Mouse (Mus musculus): ENCODE measurements around the gene Anapc13. TPM values are rescaled to one million over a fixed set of nuclear protein-coding genes. Genes with fewer than 3 reads are reported as not detected.

Anapc13 gene
- 100 to 1,000 TPM; 232 to 241 TPM for total RNA-seq (2021)
- long read RNA-seq, experiment 1, transcript Anapc13-204 (3 exons, 589 nt): major isoform, 88 of 100 reads
- long read RNA-seq, experiment 1, transcript Anapc13-203 (3 exons, 727 nt): minor isoform, 11 of 100 reads
- long read RNA-seq, experiment 1, partial matches to known transcripts: 1 of 100 reads
- long read RNA-seq, experiment 1, other reads (novel, unspliced or antisense): 0 of 100 reads
- long read RNA-seq, experiment 2, transcript Anapc13-204 (3 exons, 589 nt): major isoform, 59 of 70 reads
- long read RNA-seq, experiment 2, transcript Anapc13-203 (3 exons, 727 nt): minor isoform, 10 of 70 reads
- long read RNA-seq, experiment 2, partial matches to known transcripts: 0 of 70 reads
- long read RNA-seq, experiment 2, other reads (novel, unspliced or antisense): 1 of 70 reads

DNA sequence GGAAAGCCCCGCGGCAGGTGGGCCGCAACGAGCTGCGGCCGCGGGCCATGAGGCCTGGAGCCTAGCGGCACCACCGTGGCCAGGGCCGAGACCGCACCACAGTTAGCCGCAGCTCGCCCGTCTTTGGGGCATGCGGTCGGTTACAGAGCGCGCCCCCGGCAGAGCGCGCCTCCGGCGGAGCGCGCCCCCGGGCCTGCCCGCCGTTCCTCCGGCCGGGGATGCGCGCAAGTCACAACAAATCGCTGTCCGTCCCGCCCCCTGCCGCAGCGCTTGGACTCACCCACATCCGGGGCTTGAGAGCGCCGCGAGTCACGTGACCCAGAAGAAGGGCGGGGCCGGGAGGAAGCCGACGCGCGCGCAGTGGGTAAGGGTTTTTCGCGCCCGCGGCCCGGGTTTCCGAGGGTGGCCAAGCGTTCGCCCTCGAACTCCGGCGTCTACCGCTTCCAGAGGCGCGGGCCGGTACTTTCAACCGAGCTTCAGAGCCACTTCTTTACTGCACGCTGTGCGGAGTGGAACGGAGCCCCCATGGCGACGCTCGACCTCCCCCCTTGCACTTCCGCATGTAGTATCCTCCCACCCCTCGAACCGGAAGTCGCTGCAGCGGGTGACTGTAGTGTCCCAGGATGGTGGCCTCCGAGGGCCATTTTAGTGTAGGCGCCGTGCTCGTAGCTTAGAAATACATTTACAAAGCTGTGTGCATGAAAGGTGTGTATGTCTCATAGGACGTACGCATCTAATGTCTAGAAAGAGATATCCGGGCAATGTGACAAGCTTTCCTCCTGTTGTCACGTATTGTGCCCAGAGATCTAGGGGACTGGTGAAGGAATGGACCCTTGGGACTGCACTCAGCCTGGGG, at the start of gene Anapc13, which contains the start of gene Cep63:
TSS of gene Anapc13 (plus strand) at position 314 of the 856 bp plus-strand sequence.
TSS of gene Cep63 (minus strand) at position 552 of the 856 bp plus-strand sequence.
- DNase-seq (ENCODE audit: low spot score): peak; percentile 97

DNA sequence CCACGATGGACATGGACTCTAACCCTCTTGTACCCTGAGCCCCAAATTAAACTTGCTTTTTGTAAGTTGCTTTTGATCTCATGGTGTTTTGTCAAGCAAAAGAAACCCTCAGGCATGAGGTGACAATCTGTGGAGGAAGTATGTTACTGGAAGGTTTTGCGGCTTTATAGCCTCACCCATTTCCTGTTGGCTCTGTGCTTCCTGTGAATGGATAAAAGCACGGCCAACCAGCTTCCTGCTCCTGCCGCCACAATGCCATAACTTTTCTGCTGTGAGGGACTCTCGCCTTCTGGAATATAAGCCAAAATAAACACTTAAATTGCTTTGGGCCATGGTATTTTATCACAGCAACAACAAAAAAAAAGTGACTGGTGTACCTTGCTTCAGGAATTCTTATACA, 48.6 kb upstream of the Anapc13 start:
- DNase-seq (ENCODE audit: low spot score): no peak

DNA sequence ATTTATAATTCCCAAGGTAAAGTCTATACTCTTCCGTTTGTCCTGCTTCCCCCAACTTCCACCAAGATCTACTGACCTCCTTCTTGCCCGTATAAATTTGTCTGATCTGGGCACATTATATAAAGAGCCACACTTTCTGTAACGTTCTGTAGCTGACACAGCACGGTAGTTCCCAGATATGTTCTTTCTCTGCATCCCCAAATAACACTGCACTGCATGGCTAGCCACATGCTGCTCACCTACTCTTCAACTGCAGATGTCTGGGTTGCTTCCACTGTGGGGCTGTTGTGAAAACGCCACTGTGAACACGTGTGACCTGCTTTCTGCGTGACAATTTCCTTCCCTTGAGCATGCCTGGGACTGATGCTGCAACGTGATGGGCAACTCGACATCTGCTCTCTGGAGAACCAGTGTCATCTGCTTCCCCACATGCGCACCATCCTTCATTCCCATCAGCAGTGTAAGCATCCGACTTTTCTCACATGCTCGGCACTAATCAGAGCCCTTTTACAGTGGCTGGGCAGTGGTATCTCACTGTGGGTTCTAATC, 44.1 kb upstream of the Anapc13 start:
- no peak for DNase-seq (ENCODE audit: low spot score)

DNA sequence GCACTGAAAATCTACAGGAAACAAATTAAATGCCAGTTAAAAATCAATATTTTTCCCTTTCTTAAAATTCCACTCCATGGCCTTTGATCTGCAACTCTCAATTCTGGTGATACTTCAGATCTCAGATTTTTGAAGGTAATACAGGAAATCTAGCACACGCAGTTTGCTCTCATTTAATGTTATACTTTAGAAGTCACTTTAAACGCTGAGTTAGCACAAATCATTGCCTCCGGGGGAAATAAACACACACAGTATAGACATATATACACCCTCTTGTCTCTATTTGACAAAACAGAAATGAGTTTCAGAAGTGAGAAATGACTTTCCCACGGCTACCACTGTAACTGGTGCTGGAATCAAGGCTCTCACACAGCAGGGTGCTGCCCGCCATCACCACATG, 38.7 kb upstream of the Anapc13 start:
- no peak for DNase-seq (ENCODE audit: low spot score)

DNA sequence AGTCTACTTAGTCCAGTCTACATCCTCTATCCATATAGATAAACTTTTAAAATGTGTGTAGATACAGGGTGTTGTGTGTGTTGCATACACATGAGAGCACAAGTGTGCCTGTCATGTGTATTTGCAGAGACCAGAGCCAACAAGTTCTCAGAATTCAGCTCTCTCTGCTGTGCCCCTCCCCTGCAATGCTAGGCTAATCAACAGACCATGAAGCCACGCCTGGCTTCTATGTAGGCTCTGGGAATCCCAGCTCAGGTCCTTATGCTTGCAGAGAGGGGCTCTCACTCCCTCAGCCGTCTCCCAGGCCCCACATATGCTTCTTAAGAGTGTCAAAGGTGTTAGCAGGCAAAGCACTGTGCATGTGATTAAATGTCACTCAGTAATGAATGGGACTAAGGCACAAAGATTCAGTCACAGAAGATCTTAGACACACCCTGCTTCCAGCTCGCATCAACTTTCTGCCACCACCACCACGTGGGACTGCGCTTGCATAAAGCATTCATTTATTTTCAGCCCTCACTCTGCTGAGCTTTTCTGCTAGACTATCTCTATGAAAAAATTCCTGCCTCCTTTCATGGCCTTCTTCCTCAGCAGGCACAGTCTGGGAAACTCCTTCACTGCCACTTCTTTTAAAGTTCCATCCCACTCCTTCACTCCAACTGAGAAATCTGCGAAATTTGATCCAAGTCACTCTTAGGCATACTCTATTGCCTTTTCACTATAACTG, 31.3 kb upstream of the Anapc13 start:
- no peak for DNase-seq (ENCODE audit: low spot score)

DNA sequence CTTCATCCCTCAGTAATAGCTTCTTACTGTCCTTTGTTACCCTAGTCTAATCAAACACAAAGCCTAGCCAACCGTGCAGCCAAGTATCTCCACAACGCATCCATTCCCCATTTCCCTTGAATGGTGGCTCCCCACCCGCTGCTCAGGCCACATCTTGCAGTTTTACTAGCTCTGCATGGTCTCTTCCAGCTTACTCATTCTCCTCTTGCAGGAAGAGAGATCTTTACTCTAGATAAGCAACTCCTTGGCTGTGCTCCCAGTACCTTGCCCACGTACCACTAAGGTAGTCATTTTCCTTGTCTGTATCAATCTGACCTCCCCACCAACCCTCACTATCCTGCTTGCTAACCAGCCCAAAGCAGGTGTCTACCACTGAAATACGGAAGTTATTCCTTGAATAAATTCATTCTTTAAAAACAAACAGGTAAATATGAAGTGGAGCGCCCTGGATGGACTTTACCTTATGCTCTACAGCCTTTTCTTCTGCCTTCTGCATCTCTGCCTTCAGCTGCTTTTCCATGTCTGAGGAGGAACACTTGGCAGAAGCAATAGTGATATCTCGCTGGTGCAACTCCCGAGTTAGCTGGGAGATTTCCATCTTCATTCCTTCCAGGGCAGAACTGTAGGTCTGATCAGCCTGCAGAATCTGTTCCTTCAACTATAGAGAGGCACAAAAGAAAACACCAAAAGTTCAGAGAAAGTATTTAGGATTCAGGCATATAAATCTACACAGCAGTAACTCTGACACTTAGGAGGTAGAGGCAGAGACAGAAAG, 30.2 kb upstream of the Anapc13 start:
- DNase-seq (ENCODE audit: low spot score): no peak

DNA sequence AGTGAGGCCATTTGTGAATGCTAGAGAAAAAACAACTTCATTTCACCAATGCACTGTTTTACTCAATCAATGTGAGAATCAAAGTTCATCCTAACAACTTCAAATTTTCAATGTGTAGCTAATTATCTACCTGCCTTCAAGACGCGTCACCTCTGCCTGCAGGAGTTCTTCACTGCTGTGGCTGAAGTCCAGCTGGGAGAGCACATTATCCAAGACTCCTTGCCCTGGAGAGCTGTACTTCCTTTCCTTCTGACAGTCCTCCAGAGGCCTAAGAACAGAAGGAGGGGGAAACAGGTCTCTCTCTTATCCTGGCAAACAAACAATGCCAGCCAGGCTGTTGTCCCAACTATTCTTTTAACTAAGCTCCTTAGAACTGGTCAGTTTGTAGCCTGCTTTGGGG, 24.9 kb upstream of the Anapc13 start:
- DNase-seq (ENCODE audit: low spot score): no peak

DNA sequence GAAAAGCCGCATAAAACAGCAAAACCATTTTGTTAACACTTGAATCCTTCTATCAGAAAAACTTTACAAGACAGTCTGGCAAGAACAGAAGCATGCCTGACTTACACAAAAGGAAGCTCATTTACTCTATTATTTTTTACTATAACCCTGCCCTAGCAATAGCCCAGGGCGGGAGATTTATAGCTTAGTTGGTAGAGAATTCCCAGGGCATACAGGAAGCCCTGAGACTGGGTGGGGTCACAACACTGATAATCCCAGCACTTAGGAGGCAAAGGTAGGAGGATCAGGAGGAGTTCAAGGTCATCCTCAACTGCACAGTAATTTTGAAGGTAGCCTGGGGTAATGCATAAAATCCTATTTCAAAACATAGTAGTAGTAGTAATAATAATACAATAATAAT, 24.4 kb upstream of the Anapc13 start:
- DNase-seq (ENCODE audit: low spot score): no peak

DNA sequence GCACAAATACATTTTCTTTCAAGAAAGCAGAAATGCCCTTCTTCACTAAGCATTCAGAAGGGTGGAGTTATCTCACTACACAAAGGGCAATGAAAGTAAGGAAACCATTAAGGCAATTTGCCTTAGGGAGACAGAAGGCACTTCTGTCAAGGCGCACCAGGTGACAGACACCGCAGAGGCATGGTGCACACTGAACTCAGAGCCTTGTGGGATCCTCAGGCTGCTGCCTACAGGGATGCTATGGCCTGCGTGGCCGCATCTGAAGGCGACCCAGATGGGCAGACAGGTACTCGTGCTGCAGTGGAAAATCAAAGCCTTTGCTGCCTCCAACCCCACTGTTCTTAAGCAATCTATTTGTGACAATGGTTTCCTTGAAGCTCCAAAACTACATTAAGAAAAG, 20.9 kb upstream of the Anapc13 start:
- DNase-seq (ENCODE audit: low spot score): no peak

DNA sequence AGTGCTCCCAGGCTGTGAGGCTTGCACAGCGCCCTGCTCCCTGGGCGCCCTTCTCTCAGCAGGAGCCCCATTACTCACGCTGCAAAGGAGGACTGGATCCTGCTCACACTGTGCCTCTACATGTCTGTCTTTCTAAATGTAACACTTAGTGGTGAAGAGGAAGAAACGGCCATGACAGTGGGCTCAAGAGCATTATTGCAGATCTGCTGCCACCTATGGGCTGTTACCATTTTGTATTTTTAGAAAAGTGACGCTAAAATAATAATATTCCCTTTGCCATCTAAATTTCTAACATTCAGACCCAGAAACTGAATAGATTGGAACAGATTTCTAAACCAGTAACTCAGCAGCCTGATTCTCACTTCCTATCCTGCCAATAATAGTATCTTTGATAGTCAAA, 18.6 kb upstream of the Anapc13 start:
- no peak for DNase-seq (ENCODE audit: low spot score)

DNA sequence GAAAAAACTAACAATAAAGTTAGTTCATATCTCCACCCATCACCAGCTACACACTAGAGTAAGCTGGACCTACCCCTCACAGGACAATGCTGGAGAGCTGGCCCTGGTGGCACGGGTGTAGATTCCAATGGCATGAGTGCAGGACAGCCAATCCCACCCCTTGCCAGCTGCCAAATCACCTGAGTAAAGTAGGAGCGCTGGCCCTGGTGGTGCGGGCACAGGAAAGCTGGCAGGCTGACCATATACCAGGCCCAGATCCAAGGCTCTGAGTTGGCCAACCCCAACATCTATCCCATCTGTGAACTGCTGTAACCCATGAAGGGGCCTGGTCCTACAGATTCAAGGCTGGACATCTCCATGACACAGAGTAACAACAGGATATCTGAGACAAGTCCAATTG, 16.9 kb upstream of the Anapc13 start:
- no peak for DNase-seq (ENCODE audit: low spot score)

DNA sequence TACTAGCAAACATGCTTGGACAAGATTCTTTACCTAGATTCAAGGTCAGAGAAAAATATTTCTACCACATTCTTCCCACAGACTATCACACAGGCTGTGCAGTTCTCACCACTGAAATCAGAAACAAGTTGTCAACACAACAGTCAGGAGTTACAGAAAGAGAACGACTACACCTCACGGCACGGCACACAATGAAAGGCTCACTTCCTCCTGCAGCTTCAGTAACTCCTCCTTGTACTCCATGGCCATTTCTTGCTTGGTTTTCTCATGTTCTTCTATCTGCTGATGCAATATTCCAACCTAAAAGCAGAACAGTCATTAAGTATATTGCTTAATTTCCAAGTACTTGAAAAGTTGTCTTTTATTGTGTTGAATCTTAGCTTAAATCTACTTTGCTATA, 11.0 kb upstream of the Anapc13 start:
- DNase-seq (ENCODE audit: low spot score): no peak

DNA sequence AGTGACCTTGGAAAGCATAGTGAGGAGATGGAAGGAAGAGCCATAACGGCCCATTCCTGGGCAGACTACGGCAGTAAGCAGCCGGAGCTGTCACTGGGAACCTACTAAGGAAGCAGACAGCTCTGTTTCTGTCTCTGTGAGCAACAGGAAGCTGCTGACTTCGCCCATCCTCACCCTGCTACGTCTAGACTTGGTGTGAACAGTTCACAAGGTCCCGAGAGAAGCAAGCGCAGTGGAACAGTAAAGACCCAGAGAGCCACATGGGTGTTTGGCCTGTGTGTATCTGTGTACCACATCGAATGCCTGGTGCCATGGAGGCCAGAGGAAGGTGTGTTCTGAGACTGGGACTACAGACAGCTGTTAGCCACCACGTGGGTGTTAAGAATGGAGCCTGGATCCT, 9.8 kb upstream of the Anapc13 start:
- no peak for DNase-seq (ENCODE audit: low spot score)

DNA sequence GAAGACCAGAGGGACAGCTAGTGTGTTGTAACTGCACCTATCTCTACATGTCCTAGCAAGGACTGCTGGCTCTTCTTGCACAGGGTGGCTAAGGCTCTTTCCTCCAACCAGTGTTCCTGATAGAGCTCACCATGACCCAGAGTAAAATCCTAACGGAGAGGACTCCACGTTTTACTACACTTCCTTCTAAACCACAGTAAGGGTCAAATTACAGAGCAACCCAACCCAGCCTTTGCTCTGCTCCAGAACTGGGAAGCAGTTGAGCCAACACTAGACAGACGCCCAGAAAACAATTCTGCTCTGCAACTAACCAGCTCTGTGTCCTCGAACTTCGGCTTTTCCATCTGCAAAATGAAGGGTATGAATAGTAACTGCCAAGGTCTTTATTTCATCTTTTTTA, 4.7 kb upstream of the Anapc13 start:
- no peak for DNase-seq (ENCODE audit: low spot score)

DNA sequence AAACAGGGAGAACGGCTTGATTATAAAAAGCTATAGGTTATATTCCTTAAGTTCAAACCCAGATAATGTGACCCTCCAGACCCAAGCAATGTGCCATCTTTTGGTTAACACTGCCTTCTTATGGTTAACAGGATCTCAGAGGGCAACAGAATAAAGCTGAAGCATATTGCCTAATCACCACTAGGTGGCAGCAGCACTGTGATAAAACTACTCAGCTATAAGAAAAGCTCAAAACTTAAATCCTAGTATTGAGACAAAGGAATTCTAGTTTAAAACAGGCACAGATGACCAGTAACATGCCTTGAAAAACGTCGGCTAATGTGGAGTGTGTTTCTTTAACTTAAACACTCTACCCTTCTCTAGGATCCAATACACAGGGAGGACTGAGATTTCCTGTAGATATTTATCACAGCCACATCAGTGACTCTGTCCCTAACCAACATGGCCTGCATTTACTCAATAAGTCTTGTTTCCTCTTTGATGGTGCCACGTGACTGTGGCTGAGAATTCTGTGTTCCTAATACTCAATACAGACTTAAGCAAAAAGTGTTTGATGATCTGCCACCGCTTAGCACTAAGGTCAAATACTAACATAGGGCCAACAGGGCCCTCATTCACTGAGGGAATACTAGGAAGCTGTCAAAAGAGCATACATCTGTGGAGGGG, 3.8 kb upstream of the Anapc13 start:
- DNase-seq (ENCODE audit: low spot score): peak; percentile 51

DNA sequence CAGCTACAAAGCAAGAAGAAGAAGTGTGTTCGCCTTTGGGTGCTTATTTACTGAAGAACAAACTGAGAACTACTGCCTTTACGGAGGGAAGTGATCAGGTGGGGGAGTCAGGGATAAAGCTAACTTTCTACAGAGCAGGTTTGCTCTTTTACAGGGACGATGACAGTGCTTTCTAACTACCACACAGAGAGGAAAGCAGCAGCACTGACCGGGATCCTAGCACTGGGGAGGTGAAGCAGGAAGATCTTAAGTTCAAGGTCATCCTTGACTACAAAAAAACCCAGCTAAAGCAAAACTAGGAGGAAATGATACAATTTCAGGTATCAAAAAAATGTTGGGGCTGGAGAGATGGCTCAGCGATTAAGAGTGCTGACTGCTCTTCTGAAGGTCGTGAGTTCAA, 3.2 kb upstream of the Anapc13 start:
- DNase-seq (ENCODE audit: low spot score): no peak

DNA sequence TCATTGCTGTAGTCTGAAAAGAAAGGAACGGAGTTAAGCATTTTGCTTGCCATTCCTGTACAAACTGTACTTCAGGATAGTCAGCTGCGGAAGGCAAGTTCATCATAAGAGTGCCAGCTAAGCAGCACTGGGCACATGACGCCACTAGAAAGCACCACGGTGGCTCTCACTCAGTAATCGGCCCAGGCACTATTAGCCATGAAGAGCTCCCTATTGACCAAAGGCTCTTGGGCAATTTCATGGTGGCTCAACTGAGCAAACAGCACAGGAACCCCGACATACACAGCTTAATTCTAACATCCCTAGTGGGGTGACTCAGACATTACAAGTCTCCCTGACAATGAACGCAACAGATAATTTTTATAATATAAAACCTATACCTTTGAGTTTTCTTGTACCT, 2.5 kb upstream of the Anapc13 start:
- no peak for DNase-seq (ENCODE audit: low spot score)

DNA sequence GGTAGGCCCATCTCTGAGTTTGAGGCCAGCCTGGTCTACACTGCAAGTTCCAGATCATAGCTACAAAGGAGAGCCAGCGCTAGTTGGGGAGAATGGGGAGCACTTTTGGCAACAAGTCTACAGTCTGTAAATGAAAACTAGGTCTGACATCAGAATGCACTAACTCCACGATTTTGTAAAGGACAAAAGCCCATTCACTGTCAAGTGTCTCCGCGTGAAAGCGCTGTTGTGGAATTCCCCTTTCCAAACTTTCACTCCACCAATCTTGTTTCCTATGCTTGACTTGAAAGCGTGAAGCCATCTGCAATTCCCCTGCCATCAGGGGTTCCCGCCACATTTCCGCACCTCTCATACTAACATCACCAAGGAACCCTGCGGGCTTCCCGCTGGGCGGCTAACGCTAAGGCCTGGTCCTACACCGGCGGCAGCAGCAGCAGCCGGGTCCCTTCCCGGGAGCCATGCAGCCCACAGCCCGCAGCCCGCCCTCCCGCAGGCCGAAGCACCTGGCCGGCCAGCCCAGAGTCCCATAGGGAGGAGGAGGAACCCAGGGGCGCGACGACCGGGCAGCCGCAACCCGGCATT, 604 bp upstream of the Anapc13 start:
- DNase-seq (ENCODE audit: low spot score): no peak

DNA sequence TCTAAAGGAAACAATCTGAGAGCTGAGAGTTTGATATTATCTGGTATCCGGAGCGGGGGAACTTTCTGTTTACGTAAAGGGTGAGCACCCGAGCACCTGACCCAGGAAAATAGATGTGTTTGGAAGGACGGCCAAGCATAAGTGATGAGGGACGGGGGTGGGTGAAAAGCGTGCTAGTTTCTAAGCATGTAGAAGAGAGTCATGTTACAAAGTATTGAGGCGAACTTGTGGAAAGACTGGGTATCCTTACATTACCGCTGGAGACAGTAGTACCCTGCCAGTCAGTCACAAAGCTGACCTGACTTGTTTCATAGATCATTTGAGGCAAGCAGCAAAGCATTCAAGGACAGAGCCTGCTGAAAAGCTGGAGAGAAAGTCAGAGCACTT, 736 bp downstream of the Anapc13 start:
- no peak for DNase-seq (ENCODE audit: low spot score)

DNA sequence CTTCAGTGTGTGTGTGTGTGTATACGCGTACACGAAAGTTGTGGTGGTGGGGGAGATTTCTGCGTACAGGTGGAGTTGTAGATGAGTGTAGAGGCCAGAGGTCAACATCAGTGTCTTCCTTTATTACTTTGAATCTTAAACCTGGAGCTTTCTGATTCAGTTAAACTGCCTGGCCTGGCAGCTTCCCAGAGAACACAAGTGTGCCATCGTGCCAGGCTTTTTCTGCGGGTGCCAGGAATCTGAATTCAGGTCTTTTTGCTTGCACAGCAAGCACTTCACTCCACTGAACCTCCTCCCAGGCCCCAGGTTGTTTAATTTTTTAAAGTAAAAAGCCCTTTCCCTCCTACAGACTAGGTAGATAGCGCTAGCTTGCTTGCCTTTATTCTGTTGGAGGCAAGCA, 1.3 kb downstream of the Anapc13 start:
- DNase-seq (ENCODE audit: low spot score): no peak
